Mouse (Mus musculus) cerebellum, postnatal 4 days (tissue): ENCODE data around the gene Tmem41a.

Source experiments
- DNase-seq, 2 experiments: peaks; one replicate each; pipeline ENCODE4 v3.0.0; 2022; ENCODE audit warnings: low spot score in 2 of 2, mixed read lengths in 1 of 2

Gene Tmem41a

GRCm38 (mm10) chr16:21904636-21905035 lies 42.7 kb downstream of the Tmem41a start:
- no peak for DNase-seq

GRCm38 (mm10) chr16:21901286-21901685 lies 46.1 kb downstream of the Tmem41a start:
- DNase-seq = no peak

- no peak for DNase-seq
These were observed 53.5 kb downstream of the Tmem41a start for GRCm38 (mm10) chr16:21893890-21894289.

GRCm38 (mm10) chr16:21887601-21888000 lies 59.8 kb downstream of the Tmem41a start:
- no peak for DNase-seq
